Mouse (Mus musculus): ENCODE results near the gene Rpl38. TPM values are rescaled to one million over a fixed set of nuclear protein-coding genes. Genes with fewer than 3 reads are reported as not detected.

The Rpl38 gene
- polyA plus RNA-seq, 1 experiment, result 1,513 TPM

DNA sequence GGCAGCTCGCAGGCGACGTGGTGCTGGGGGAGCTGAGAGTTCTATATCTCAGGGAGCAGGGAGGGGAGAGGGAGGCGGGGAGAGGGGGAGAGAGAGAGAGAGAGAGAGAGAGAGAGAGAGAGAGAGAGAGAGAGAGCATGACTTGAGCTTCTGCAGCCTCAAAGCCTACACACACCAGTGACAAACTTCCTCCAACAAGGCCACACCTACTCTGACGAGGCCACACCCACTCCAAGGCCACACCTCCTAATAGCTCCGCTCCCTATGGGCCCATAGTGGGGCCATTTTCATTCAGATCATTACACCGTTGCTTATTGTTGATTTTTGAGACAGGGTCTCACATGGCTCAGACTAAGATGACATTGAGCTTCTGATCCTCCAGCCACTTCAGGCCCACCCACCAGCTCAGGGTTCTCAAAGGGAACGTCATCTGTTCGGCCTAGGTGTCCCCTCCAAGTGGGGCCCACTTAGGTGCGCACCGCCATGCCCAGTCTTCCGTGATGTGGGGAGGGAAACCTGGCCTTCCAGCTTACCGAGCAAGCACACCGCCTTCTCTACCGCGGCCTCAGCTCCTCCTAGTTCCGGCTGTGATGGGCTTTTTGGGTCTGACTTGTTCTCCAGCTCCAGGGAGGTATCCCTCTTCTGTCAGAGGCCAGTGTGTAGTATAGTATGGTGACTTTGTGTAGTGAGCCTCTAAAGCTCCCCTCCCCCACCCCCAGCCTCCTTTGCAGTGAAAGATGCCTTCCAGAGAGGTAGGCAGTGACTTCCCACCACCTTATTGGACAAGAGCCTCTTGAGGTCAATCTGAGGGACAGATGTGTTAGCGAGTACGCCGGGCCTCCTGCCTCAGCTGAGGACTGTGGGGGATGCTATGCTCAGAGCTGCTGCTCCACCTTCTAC, 15.6 kb downstream of the Rpl38 start:
- H3K4me1 ChIP-seq (ENCODE audit: control insufficient read depth, insufficient read depth, low read length), result peaks cover 13% of the 10 kb centered on the region
- TF ChIP-seq POLR2A (IDR thresholded peaks at IDR 0.05; ENCODE audit: low read depth, low read length) (no peak), CTCF (IDR thresholded peaks at IDR 0.05; ENCODE audit: borderline replicate concordance, insufficient read depth, low read length) (no peak)
- no peak overlapping the region for H3K27ac ChIP-seq (ENCODE audit: insufficient read depth, low read length)
- H3K4me3 ChIP-seq (ENCODE audit: insufficient read depth, low read length), result no peak overlapping the region

GRCm38 (mm10) chr11:114684627-114685373, 16.5 kb downstream of the Rpl38 start:
- H3K4me3 ChIP-seq (ENCODE audit: insufficient read depth, low read length), result no peak overlapping the region
- H3K27ac ChIP-seq (ENCODE audit: insufficient read depth, low read length), result no peak overlapping the region
- peaks cover 11% of the 10 kb centered on the region for H3K4me1 ChIP-seq (ENCODE audit: control insufficient read depth, insufficient read depth, low read length)
- TF ChIP-seq CTCF (IDR thresholded peaks at IDR 0.05; ENCODE audit: borderline replicate concordance, insufficient read depth, low read length) (no peak), POLR2A (IDR thresholded peaks at IDR 0.05; ENCODE audit: low read depth, low read length) (no peak)

- peaks cover 11% of the 10 kb centered on the region for H3K4me1 ChIP-seq (ENCODE audit: control insufficient read depth, insufficient read depth, low read length)
- H3K27ac ChIP-seq (ENCODE audit: insufficient read depth, low read length), result no peak overlapping the region
- TF ChIP-seq POLR2A (IDR thresholded peaks at IDR 0.05; ENCODE audit: low read depth, low read length) (no peak), CTCF (IDR thresholded peaks at IDR 0.05; ENCODE audit: borderline replicate concordance, insufficient read depth, low read length) (no peak)
- no peak overlapping the region for H3K4me3 ChIP-seq (ENCODE audit: insufficient read depth, low read length)
Measured at GRCm38 (mm10) chr11:114685526-114686040, 17.3 kb downstream of the Rpl38 start.

DNA sequence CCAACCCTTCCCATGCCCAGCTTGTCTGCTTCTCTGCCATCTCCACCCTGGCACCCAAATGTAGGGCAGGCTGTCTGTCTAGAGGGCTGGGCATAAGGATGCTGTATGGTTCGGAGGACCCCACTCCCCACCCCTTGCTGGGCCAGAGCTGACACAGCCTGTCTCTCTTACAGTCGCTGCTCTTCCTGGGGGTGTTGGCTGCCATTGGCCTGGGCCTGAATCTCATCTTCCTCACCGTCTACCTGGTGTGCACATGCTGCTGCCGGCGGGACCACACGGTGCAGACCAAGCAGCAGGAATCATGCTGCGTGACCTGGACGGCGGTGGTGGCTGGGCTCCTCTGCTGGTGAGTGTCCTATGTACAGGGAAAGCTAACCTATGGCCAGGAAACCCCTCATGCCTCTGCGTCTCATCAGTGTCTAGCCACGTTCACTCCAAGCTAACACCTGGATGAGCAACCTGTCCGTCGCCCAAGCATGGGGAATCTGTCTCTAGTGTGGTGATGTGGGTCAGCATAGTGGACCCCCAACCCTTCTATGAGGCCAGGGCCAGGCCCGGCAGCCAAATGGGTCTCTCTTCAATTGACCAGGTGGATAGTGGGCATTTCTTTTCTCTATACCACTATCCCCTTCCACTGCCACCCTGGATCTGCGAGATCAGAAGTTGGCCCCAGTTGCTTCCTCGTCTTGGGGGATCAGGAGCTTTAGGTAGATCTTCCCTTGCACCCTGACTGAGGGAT, 18.1 kb downstream of the Rpl38 start:
- Histone ChIP-seq H3K27ac (ENCODE audit: insufficient read depth, low read length) (no peak overlapping the region), H3K4me1 (ENCODE audit: control insufficient read depth, insufficient read depth, low read length) (peaks cover 11% of the 10 kb centered on the region), H3K4me3 (ENCODE audit: insufficient read depth, low read length) (no peak overlapping the region)
- TF ChIP-seq CTCF (IDR thresholded peaks at IDR 0.05; ENCODE audit: borderline replicate concordance, insufficient read depth, low read length) (no peak), POLR2A (IDR thresholded peaks at IDR 0.05; ENCODE audit: low read depth, low read length) (no peak)

- TF ChIP-seq POLR2A (IDR thresholded peaks at IDR 0.05; ENCODE audit: low read depth, low read length) (no peak), CTCF (IDR thresholded peaks at IDR 0.05; ENCODE audit: borderline replicate concordance, insufficient read depth, low read length) (no peak)
- H3K4me1 ChIP-seq (ENCODE audit: control insufficient read depth, insufficient read depth, low read length), result peaks cover 11% of the 10 kb centered on the region
- no peak overlapping the region for H3K4me3 ChIP-seq (ENCODE audit: insufficient read depth, low read length)
- peak overlapping the region; percentile 16; the same call in 1 of the 2 replicates for H3K27ac ChIP-seq (ENCODE audit: insufficient read depth, low read length)
Measured at GRCm38 (mm10) chr11:114687574-114688188, 19.4 kb downstream of the Rpl38 start.

DNA sequence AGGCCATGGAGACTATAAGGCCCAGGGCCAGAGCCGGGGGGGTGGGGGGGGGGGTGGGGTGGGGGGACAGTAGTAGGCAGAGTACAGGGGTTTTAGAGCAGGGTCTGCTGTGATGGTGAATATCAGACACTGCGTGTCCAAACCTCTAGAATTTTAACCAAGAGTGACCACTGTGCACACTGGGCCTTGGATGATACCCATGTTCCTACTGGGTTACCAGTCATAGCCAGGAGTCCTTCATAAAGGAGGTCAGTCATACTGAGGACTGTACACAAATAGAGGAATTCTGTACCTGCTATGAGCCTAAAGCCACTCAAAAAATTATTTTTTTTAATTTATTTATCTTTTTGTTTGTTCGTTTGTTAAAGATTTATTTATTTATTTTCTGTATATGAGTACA, 20.4 kb downstream of the Rpl38 start:
- H3K4me3 ChIP-seq (ENCODE audit: insufficient read depth, low read length), result no peak overlapping the region
- no peak overlapping the region for H3K27ac ChIP-seq (ENCODE audit: insufficient read depth, low read length)
- peaks cover 11% of the 10 kb centered on the region for H3K4me1 ChIP-seq (ENCODE audit: control insufficient read depth, insufficient read depth, low read length)
- no peak for TF ChIP-seq CTCF (IDR thresholded peaks at IDR 0.05; ENCODE audit: borderline replicate concordance, insufficient read depth, low read length)
- no peak for TF ChIP-seq POLR2A (IDR thresholded peaks at IDR 0.05; ENCODE audit: low read depth, low read length)

GRCm38 (mm10) chr11:114690192-114690591, 21.9 kb downstream of the Rpl38 start:
- Histone ChIP-seq H3K4me3 (ENCODE audit: insufficient read depth, low read length) (no peak overlapping the region), H3K4me1 (ENCODE audit: control insufficient read depth, insufficient read depth, low read length) (peaks cover 6% of the 10 kb centered on the region; the same call in 1 of the 2 replicates), H3K27ac (ENCODE audit: insufficient read depth, low read length) (no peak overlapping the region)
- no peak for TF ChIP-seq POLR2A (IDR thresholded peaks at IDR 0.05; ENCODE audit: low read depth, low read length)
- TF ChIP-seq CTCF (IDR thresholded peaks at IDR 0.05; ENCODE audit: borderline replicate concordance, insufficient read depth, low read length), result no peak

- Histone ChIP-seq H3K4me3 (ENCODE audit: insufficient read depth, low read length) (no peak overlapping the region), H3K27ac (ENCODE audit: insufficient read depth, low read length) (no peak overlapping the region), H3K4me1 (ENCODE audit: control insufficient read depth, insufficient read depth, low read length) (peaks cover 6% of the 10 kb centered on the region; the same call in 1 of the 2 replicates)
- no peak for TF ChIP-seq CTCF (IDR thresholded peaks at IDR 0.05; ENCODE audit: borderline replicate concordance, insufficient read depth, low read length)
- no peak for TF ChIP-seq POLR2A (IDR thresholded peaks at IDR 0.05; ENCODE audit: low read depth, low read length)
Measured at GRCm38 (mm10) chr11:114691454-114692182, 23.3 kb downstream of the Rpl38 start.

Data from embryonic fibroblast, embryonic 13.5 days (primary cell).